Mouse (Mus musculus) embryonic fibroblast, embryonic 13.5 days (primary cell): ENCODE data around the gene Itpr2.

Experiments
- CTCF ChIP-seq: IDR thresholded peaks from 2 replicates; pipeline ENCODE4 v1.5.1; 2011; ENCODE audit warnings: mild to moderate bottlenecking, control low read depth, low read length, moderate library complexity, borderline replicate concordance; ENCODE audit not compliant: insufficient read depth
- POLR2A ChIP-seq: IDR thresholded peaks from 2 replicates; pipeline ENCODE4 v1.6.1; 2011; ENCODE audit warnings: low read depth, mild to moderate bottlenecking, control low read depth, low read length, moderate library complexity

GRCm38 (mm10) chr6:146140171-146140570 is 361.9 kb downstream of the Itpr2 start:
- TF ChIP-seq POLR2A: no peak
- TF ChIP-seq CTCF: no peak
